In genomic region chr10:8512222-8512621, GRCm38 (mm10) we compare ENCODE assay signal across 15 mouse cellular contexts.
"Had no signal": no experiment of that assay in that cellular context is flagged by ENCODE, and none has a peak within 500 bp of the region (broad histone marks: within the 10 kb centered on the region; RNA-seq: fewer than 3 reads in every experiment).

No protein-coding gene starts in this region.

- H3K4me3 ChIP-seq: limb, embryonic 10.5 days; limb, embryonic 13.5 days; liver, embryonic 12.5 days; liver, embryonic 15.5 days had no signal

- H3K27ac ChIP-seq: limb, embryonic 10.5 days; limb, embryonic 13.5 days; liver, embryonic 12.5 days; liver, embryonic 15.5 days had no signal

- H3K36me3 ChIP-seq: limb, embryonic 13.5 days; liver, embryonic 12.5 days; liver, embryonic 15.5 days had no signal

- H3K4me2 ChIP-seq: limb, embryonic 13.5 days; liver, embryonic 12.5 days; liver, embryonic 15.5 days; midbrain, embryonic 11.5 days had no signal

- H3K9me3 ChIP-seq: limb, embryonic 10.5 days; limb, embryonic 13.5 days; liver, embryonic 12.5 days; liver, embryonic 15.5 days had no signal

- H3K4me1 ChIP-seq: liver, embryonic 12.5 days; liver, embryonic 15.5 days had no signal

- H3K9ac ChIP-seq: limb, embryonic 13.5 days; liver, embryonic 12.5 days; liver, embryonic 15.5 days had no signal

- ATAC-seq: liver, embryonic 12.5 days had no signal

- DNase-seq: kidney, postnatal 14 days; kidney, postnatal 4 days; liver; lung, adult 2 months; lung, postnatal 14 days; lung, postnatal 4 days; midbrain, embryonic 14.5 days; thymus, adult 2 months; thymus, postnatal 14 days; thymus, postnatal 4 days had no signal
